Mouse (Mus musculus): ENCODE data around the gene Olfr115.

The Olfr115 gene

DNA sequence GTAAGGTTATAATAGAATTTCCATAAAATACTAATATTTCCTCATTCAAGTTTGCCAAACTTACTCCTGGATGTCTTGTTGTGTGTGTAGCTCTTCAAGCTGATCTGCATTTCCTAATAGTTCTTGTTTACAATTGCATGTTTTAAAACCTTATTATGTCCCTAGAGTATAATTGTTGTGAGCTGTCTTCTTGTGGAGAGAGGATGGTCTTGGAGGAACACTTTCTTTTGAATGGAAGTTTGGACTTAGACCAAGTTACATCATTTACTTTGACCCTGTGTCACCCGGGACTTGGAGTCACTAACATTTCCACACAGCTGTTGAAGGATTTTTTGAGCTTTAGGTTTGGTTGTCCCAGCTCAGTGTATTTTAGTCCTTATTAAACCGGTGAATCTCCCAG lies at the start of gene Olfr115, which contains the start of gene Olfr116:
Olfr115 (minus strand) TSS at position 101 of the 400 bp plus-strand sequence.
Olfr116 (minus strand) TSS at position 191 of the 400 bp plus-strand sequence.
- no peak for DNase-seq

DNA sequence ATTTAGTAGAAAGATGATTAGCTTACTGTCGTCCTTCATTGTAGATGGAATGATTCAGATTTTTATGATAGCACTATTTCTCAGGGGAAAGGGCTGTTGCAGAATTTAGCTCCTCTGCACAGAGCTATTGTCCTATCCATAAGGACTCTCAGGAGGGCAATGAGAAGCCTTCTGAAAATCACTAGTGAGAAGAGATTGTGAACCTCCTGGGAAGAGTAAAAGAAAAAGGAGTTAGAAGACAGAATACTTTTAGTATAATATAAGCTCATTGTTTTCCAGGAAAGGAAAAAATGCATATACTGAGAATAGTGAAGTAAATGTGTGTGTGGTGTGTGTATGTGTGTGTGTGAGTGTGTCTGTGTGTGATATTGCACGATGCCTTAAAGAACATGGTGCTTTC lies 39.8 kb upstream of the Olfr115 start, which contains the start of gene Olfr118:
Olfr118 (plus strand) TSS at position 301 of the 400 bp plus-strand sequence.
- no peak for DNase-seq

- no peak for DNase-seq
Observed at GRCm38 (mm10) chr17:37663682-37664081, 36.8 kb upstream of the Olfr115 start, which contains the start of gene Olfr117. Olfr117 (minus strand) TSS chr17:37663782.

DNA sequence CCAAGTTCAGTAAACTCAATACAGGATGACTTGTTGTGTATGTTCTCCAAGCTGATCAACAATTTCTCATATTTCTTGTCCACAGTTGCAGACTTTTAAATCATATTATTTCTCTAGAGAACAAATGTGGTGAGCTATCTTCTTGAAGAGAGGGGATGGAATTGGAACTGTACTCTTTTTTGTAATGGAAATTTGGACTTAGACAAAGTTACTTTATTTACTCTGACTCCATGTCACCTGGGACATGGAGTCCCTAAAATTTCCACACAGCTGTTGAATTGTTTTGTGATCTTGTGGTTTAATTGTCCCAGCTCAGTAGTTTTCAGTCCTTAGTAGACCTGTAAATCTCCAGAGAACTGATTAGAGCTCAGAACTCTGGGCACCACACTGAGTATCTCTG lies 34.3 kb downstream of the Olfr115 start, which contains the start of gene Olfr114:
Olfr114 (minus strand) TSS at position 101 of the 400 bp plus-strand sequence.
- no peak for DNase-seq

- no peak for DNase-seq
Observed at GRCm38 (mm10) chr17:37577563-37577962, 49.3 kb downstream of the Olfr115 start, which contains the start of gene Olfr113. Olfr113 (minus strand) TSS chr17:37577663.

DNA sequence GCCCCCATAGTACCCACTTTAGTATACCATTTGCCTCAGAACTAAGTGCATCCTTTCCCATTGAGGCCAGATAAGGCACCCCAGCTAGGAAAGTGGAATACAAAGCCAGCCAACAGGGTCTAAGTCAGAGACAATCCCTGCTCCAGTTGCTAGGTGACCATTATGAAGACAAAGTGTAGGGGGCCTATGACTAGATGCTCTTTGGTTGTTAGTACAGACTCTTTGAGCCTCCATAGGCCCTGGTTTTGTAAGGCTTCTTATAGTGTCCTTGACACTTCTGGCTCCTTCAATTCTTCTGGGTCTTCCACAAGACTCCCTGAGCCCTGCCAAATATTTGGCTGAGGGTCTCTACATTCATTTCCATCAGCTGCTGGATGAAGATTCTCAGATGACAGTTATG lies 57.6 kb downstream of the Olfr115 start, which contains the start of gene Olfr112:
Olfr112 (minus strand) TSS at position 101 of the 400 bp plus-strand sequence.
- DNase-seq = no peak

Measured in kidney, adult 8-10 months (tissue).